Mouse (Mus musculus): ENCODE results near the gene Plxna4. TPM values are rescaled to one million over a fixed set of nuclear protein-coding genes. Genes with fewer than 3 reads are reported as not detected.
A peak's percentile ranks its signal among the peaks of the same experiment; 100 is the strongest.

Plxna4 gene
- 10 to 100 TPM in 1 of 4 experiments, 1 to 10 TPM in 3; 5.7 to 11.7 (median 8.1) TPM for total RNA-seq (2022)

GRCm38 (mm10) chr6:32588056-32588671, at the start of gene Plxna4:
Plxna4 (minus strand) TSS chr6:32588192.
- peak; percentile 41 for DNase-seq

- no peak for DNase-seq
Observed at GRCm38 (mm10) chr6:32637568-32638183, 49.7 kb upstream of the Plxna4 start.

GRCm38 (mm10) chr6:32610712-32611111, 22.7 kb upstream of the Plxna4 start:
- no peak for DNase-seq

- no peak for DNase-seq
Observed at GRCm38 (mm10) chr6:32606787-32607186, 18.8 kb upstream of the Plxna4 start.

- no peak for DNase-seq
Observed at GRCm38 (mm10) chr6:32605581-32605980, 17.6 kb upstream of the Plxna4 start.

GRCm38 (mm10) chr6:32604901-32605300, 16.9 kb upstream of the Plxna4 start:
- no peak for DNase-seq

- no peak for DNase-seq
Observed at GRCm38 (mm10) chr6:32602130-32602529, 14.1 kb upstream of the Plxna4 start.

- no peak for DNase-seq
Observed at GRCm38 (mm10) chr6:32601306-32601705, 13.3 kb upstream of the Plxna4 start.

GRCm38 (mm10) chr6:32595591-32595990, 7.6 kb upstream of the Plxna4 start:
- no peak for DNase-seq

- DNase-seq = peak; percentile 46
Observed at GRCm38 (mm10) chr6:32590979-32591758, 3.2 kb upstream of the Plxna4 start.

- no peak for DNase-seq
Observed at GRCm38 (mm10) chr6:32589632-32590031, 1.6 kb upstream of the Plxna4 start.

- peak; percentile 7 for DNase-seq
Observed at GRCm38 (mm10) chr6:32587136-32588009, 619 bp downstream of the Plxna4 start.

- DNase-seq = no peak
Observed at GRCm38 (mm10) chr6:32586821-32587135, 1.2 kb downstream of the Plxna4 start.

- no peak for DNase-seq
Observed at GRCm38 (mm10) chr6:32586390-32586789, 1.6 kb downstream of the Plxna4 start.

- no peak for DNase-seq
Observed at GRCm38 (mm10) chr6:32585211-32585610, 2.8 kb downstream of the Plxna4 start.

GRCm38 (mm10) chr6:32584243-32584880, 3.6 kb downstream of the Plxna4 start:
- no peak for DNase-seq

GRCm38 (mm10) chr6:32583582-32583981, 4.4 kb downstream of the Plxna4 start:
- DNase-seq = no peak

- DNase-seq = no peak
Observed at GRCm38 (mm10) chr6:32571485-32571884, 16.5 kb downstream of the Plxna4 start.

GRCm38 (mm10) chr6:32570445-32570844, 17.5 kb downstream of the Plxna4 start:
- DNase-seq = no peak

GRCm38 (mm10) chr6:32569919-32570318, 18.1 kb downstream of the Plxna4 start:
- no peak for DNase-seq

- no peak for DNase-seq
Observed at GRCm38 (mm10) chr6:32546915-32547314, 41.1 kb downstream of the Plxna4 start.

- no peak for DNase-seq
Observed at GRCm38 (mm10) chr6:32544021-32544420, 44.0 kb downstream of the Plxna4 start.
